26 mouse cellular contexts compared by ENCODE assay signal in the genomic region with DNA sequence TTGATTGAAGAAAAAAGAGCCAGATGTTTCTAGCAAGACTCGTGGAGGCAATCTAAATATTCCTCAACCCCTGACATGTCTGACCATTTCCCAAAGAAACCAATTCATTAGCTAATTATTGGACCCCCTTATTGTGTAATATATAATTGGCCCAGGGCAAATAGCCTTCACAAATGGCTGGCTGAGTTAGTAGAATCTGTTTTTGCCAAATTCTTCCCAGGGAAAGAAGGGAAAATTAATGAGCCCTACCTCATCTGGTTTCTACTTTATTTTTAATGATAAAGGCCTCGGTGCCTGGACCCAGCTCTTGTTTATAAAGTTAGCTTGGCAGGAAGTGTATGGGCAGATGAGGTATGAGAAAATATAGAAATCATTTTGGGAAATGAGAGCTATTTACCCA.
"Had no signal": no experiment of that assay in that cellular context is flagged by ENCODE, and none has a peak within 500 bp of the region (broad histone marks: within the 10 kb centered on the region; RNA-seq: fewer than 3 reads in every experiment).

No protein-coding gene starts in this region.

- H3K4me1 ChIP-seq: embryonic facial prominence, embryonic 10.5 days; embryonic facial prominence, embryonic 12.5 days; embryonic facial prominence, embryonic 15.5 days; forebrain, embryonic 12.5 days; heart, embryonic 10.5 days had no signal

- H3K9ac ChIP-seq: embryonic facial prominence, embryonic 12.5 days; embryonic facial prominence, embryonic 13.5 days; embryonic facial prominence, embryonic 15.5 days; forebrain, embryonic 12.5 days; forebrain, embryonic 13.5 days; forebrain, postnatal 0 days had no signal

- H3K27ac ChIP-seq: embryonic facial prominence, embryonic 10.5 days; embryonic facial prominence, embryonic 12.5 days; embryonic facial prominence, embryonic 13.5 days; embryonic facial prominence, embryonic 15.5 days; forebrain, embryonic 10.5 days; forebrain, embryonic 12.5 days; forebrain, embryonic 13.5 days; gastrocnemius, adult 2 months; heart, adult 2 months; heart, embryonic 10.5 days had no signal

- H3K9me3 ChIP-seq: embryonic facial prominence, embryonic 10.5 days; embryonic facial prominence, embryonic 12.5 days; embryonic facial prominence, embryonic 13.5 days; embryonic facial prominence, embryonic 15.5 days; forebrain, embryonic 10.5 days; forebrain, embryonic 12.5 days; forebrain, embryonic 13.5 days; heart, embryonic 10.5 days had no signal

- ATAC-seq: forebrain, embryonic 13.5 days; forebrain, embryonic 16.5 days; forebrain, postnatal 0 days had no signal

- H3K4me3 ChIP-seq: embryonic facial prominence, embryonic 10.5 days; embryonic facial prominence, embryonic 12.5 days; embryonic facial prominence, embryonic 13.5 days; embryonic facial prominence, embryonic 15.5 days; erythroblast, embryonic 14.5 days; forebrain, embryonic 10.5 days; forebrain, embryonic 12.5 days; forebrain, embryonic 13.5 days; gastrocnemius, adult 2 months; heart, adult 2 months; heart, embryonic 10.5 days had no signal

- H3K27me3 ChIP-seq: embryonic facial prominence, embryonic 15.5 days; forebrain, embryonic 12.5 days; forebrain, embryonic 13.5 days had no signal

- H3K36me3 ChIP-seq: embryonic facial prominence, embryonic 10.5 days; embryonic facial prominence, embryonic 12.5 days; embryonic facial prominence, embryonic 13.5 days; embryonic facial prominence, embryonic 15.5 days; forebrain, embryonic 10.5 days; forebrain, embryonic 12.5 days; heart, embryonic 10.5 days had no signal

- DNase-seq: cerebellum, adult 8-10 months; cerebellum, adult 9-10 months; cerebellum, adult 9-11 months; cerebellum, postnatal 10 days; cerebellum, postnatal 14 days; cerebellum, postnatal 25 days; cerebellum, postnatal 36 days; embryo, embryonic 11 days; forebrain, postnatal 0 days; gastrocnemius, adult 2 months; gastrocnemius, postnatal 10 days; gastrocnemius, postnatal 14 days; gastrocnemius, postnatal 25 days; gastrocnemius, postnatal 36 days; heart, adult 18-20 months; heart, adult 2 months had no signal

- H3K4me2 ChIP-seq: embryonic facial prominence, embryonic 12.5 days; embryonic facial prominence, embryonic 13.5 days; embryonic facial prominence, embryonic 15.5 days; forebrain, embryonic 12.5 days; forebrain, embryonic 13.5 days had no signal
